Mouse (Mus musculus) myocyte (in vitro differentiated cells): ENCODE measurements around the gene Lmbr1. TPM values are rescaled to one million over a fixed set of nuclear protein-coding genes. Genes with fewer than 3 reads are reported as not detected.
"Not testable (repeated sequence)": the region's sequence is repeated elsewhere in the genome, so short reads cannot be mapped to it uniquely, and the experiment has no call there.

ENCODE experiments used
- H3K27me3 ChIP-seq: one replicate; pipeline ENCODE4 v1.6.1; 2011; ENCODE audit not compliant: control insufficient read depth, insufficient read depth, insufficient read length
- H3K36me3 ChIP-seq: one replicate; pipeline ENCODE4 v1.6.1; 2011; ENCODE audit not compliant: control insufficient read depth, insufficient read depth
- H3K4me2 ChIP-seq: one replicate; pipeline ENCODE4 v1.6.1; 2011; ENCODE audit warnings: low read depth, control low read depth
- H3K4me3 ChIP-seq: one replicate; pipeline ENCODE4 v1.5.1; 2011; ENCODE audit warnings: mild to moderate bottlenecking, control low read depth, moderate library complexity
- H3K79me2 ChIP-seq: one replicate; pipeline ENCODE4 v1.6.1; 2011; ENCODE audit not compliant: control insufficient read depth, insufficient read depth
- H3ac ChIP-seq: one replicate; pipeline ENCODE4 v1.6.1; 2011; ENCODE audit not compliant: control insufficient read depth, insufficient read length
- CEBPB ChIP-seq: IDR thresholded peaks from 2 replicates; pipeline ENCODE4 v1.6.1; 2011; ENCODE audit warnings: mild to moderate bottlenecking, moderate library complexity; ENCODE audit not compliant: poor library complexity, insufficient read depth, severe bottlenecking
- E2F4 ChIP-seq: IDR thresholded peaks from one replicate; pipeline ENCODE4 v1.6.1; 2011; ENCODE audit warnings: mild to moderate bottlenecking, control low read depth, moderate library complexity; ENCODE audit not compliant: insufficient read depth
- MAX ChIP-seq: IDR thresholded peaks from one replicate; pipeline ENCODE4 v1.6.1; 2011; ENCODE audit warnings: low read depth, mild to moderate bottlenecking, control low read depth
- MYOD1 ChIP-seq, 3 experiments: IDR thresholded peaks; one replicate each; pipeline ENCODE4 v1.6.1; 2011; ENCODE audit warnings: control low read depth in 2 of 3, low read depth in 2 of 3, mild to moderate bottlenecking in 2 of 3, moderate library complexity in 1 of 3; ENCODE audit not compliant: insufficient read length in 2 of 3, control insufficient read depth in 1 of 3
- MYOG ChIP-seq, 3 experiments: IDR thresholded peaks; one replicate each; pipeline ENCODE4 v1.6.1; 2011; ENCODE audit warnings: control low read depth in 2 of 3, low read depth in 2 of 3, mild to moderate bottlenecking in 2 of 3; ENCODE audit not compliant: insufficient read length in 2 of 3, control insufficient read depth in 1 of 3, insufficient read depth in 1 of 3
- POLR2A ChIP-seq: IDR thresholded peaks from one replicate; pipeline ENCODE4 v1.6.1; 2011; ENCODE audit warnings: low read depth, mild to moderate bottlenecking, control low read depth, moderate library complexity; ENCODE audit not compliant: insufficient read length
- POLR2AphosphoS2 ChIP-seq: IDR thresholded peaks from one replicate; pipeline ENCODE4 v1.6.1; 2011; ENCODE audit warnings: low read depth, control low read depth; ENCODE audit not compliant: insufficient read length
- REST ChIP-seq: IDR thresholded peaks from one replicate; pipeline ENCODE4 v1.6.1; 2011; ENCODE audit warnings: mild to moderate bottlenecking, control low read depth, moderate library complexity; ENCODE audit not compliant: insufficient read depth, insufficient read length
- SRF ChIP-seq: IDR thresholded peaks from one replicate; pipeline ENCODE4 v1.6.1; 2011; ENCODE audit warnings: low read depth; ENCODE audit not compliant: control insufficient read depth, insufficient read length
- TCF12 ChIP-seq: IDR thresholded peaks from one replicate; pipeline ENCODE4 v1.6.1; 2011; ENCODE audit warnings: mild to moderate bottlenecking, control low read depth; ENCODE audit not compliant: poor library complexity, insufficient read depth, severe bottlenecking
- TCF3 ChIP-seq: IDR thresholded peaks from one replicate; pipeline ENCODE4 v1.6.1; 2011; ENCODE audit warnings: low read depth, control low read depth; ENCODE audit not compliant: insufficient read length
- USF1 ChIP-seq: IDR thresholded peaks from one replicate; pipeline ENCODE4 v1.6.1; 2011; ENCODE audit warnings: low read depth, mild to moderate bottlenecking, control low read depth, moderate library complexity
- polyA plus RNA-seq: library from polyadenylated mRNA; unstranded; fragments of >200 nt; fragmentation: generic; extraction: Trizol; gene quantifications from one replicate; pipeline ENCODE4 v1.2.1, GENCODE M21; 2012; ENCODE audit warnings: missing spikeins

Lmbr1 gene
- 2.9 TPM for polyA plus RNA-seq

GRCm38 (mm10) chr5:29378298-29379036, at the start of gene Lmbr1:
Lmbr1 (minus strand) TSS chr5:29378390.
- H3K79me2 ChIP-seq = no peaks in the 10 kb centered on the region
- H3K27me3 ChIP-seq = no peaks in the 10 kb centered on the region
- H3K4me3 ChIP-seq = peak within 1 kb of the TSS; percentile 52
- H3ac ChIP-seq = peak within 1 kb of the TSS; percentile 7
- no peaks in the 10 kb centered on the region for H3K36me3 ChIP-seq
- TF ChIP-seq POLR2AphosphoS2 (peak; percentile 51), CEBPB (no peak), POLR2A (peak; percentile 56), MYOD1 (IDR thresholded peaks at IDR 0.05; ENCODE audit: control insufficient read depth in 1 of 3, insufficient read length in 2 of 3, low read depth in 2 of 3) (peak in 1 of 3 experiments; percentile 14), TCF3 (no peak), MAX (no peak), SRF (no peak), TCF12 (no peak), REST (no peak), MYOG (IDR thresholded peaks at IDR 0.05; ENCODE audit: control insufficient read depth in 1 of 3, insufficient read depth in 1 of 3, insufficient read length in 2 of 3, low read depth in 2 of 3) (peak in 1 of 3 experiments; percentile 7), E2F4 (no peak), USF1 (no peak)
- H3K4me2 ChIP-seq = peak within 1 kb of the TSS; percentile 76

- H3K36me3 ChIP-seq, H3ac ChIP-seq, H3K4me2 ChIP-seq, H3K4me3 ChIP-seq, H3K79me2 ChIP-seq, H3K27me3 ChIP-seq: not testable (repeated sequence)
These were observed 45.1 kb upstream of the Lmbr1 start for GRCm38 (mm10) chr5:29423330-29423729.

DNA sequence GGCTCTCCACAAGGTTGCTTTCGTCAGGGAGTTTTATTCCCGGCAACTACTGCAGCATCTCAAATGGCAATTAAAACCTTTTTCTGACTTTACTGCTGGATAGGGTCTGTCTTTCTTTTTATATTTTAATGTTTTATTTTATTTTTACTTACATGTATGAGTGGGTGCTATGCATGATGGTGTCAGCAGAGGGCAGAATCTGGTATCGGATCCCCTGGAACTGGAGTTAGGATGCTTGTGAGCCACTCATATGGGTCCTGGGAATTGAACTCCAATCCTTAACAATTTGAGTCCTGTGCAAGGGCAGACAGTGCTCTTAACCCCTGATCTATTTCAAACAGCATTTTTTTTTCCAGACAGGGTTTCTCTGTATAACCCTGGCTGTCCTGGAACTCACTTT, 34.9 kb upstream of the Lmbr1 start:
- Histone ChIP-seq H3K79me2 (no peaks in the 10 kb centered on the region), H3K36me3 (no peaks in the 10 kb centered on the region), H3K27me3 (no peaks in the 10 kb centered on the region), H3K4me2 (no peak overlapping the region), H3K4me3 (no peak overlapping the region), H3ac (no peak overlapping the region)
- TF ChIP-seq POLR2AphosphoS2 (no peak), CEBPB (no peak), POLR2A (no peak), SRF (no peak), E2F4 (no peak), MYOG (IDR thresholded peaks at IDR 0.05; ENCODE audit: control insufficient read depth in 1 of 3, insufficient read depth in 1 of 3, insufficient read length in 2 of 3, low read depth in 2 of 3) (no peak), MYOD1 (IDR thresholded peaks at IDR 0.05; ENCODE audit: control insufficient read depth in 1 of 3, insufficient read length in 2 of 3, low read depth in 2 of 3) (no peak), USF1 (no peak), TCF12 (no peak), MAX (no peak), TCF3 (no peak), REST (no peak)

DNA sequence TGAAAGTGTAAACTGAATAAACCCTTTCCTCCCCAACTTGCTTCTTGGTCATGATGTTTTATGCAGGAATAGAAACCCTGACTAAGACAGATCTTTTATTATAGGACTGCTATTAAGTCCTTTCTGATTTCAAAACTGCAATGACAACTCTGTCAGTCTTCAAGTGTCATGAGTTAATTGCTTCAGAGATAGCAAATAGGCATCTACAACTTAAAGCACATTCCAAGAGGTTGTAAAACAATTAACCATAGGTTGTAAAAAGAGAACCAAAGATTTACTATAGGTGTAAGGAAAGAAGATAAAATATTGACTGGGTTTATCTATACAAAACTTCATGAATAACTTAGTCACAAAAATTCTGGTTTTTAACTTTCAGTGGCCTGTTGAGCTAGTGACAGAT, 32.7 kb upstream of the Lmbr1 start:
- Histone ChIP-seq H3ac (no peak overlapping the region), H3K4me3 (no peak overlapping the region), H3K36me3 (no peaks in the 10 kb centered on the region), H3K79me2 (no peaks in the 10 kb centered on the region), H3K4me2 (no peak overlapping the region), H3K27me3 (no peaks in the 10 kb centered on the region)
- TF ChIP-seq SRF (no peak), REST (no peak), TCF12 (no peak), MYOG (IDR thresholded peaks at IDR 0.05; ENCODE audit: control insufficient read depth in 1 of 3, insufficient read depth in 1 of 3, insufficient read length in 2 of 3, low read depth in 2 of 3) (no peak), TCF3 (no peak), CEBPB (no peak), USF1 (no peak), MYOD1 (IDR thresholded peaks at IDR 0.05; ENCODE audit: control insufficient read depth in 1 of 3, insufficient read length in 2 of 3, low read depth in 2 of 3) (no peak), MAX (no peak), E2F4 (no peak), POLR2A (no peak), POLR2AphosphoS2 (no peak)

DNA sequence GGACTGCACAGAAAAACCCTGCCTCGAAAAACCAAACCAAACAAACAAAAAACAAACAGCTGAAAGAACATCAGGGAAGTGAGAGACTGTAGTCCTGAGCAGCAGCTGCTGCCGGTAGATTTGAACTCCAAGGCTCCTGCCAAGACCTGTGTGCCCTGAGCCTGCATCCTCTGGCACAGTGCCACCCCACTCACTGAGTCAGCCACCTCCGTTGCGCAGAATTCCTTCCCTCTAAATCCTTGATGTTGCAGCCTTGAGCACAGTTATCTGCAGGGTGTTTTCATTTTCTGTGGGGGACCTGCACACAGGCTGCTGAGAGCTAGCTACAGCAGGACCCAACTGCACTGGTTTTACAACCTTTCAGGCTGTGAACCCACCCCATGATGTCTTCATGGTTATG, 20.2 kb upstream of the Lmbr1 start:
- TF ChIP-seq MAX (no peak), USF1 (no peak), TCF3 (no peak), E2F4 (no peak), TCF12 (no peak), POLR2AphosphoS2 (no peak), POLR2A (no peak), MYOD1 (IDR thresholded peaks at IDR 0.05; ENCODE audit: control insufficient read depth in 1 of 3, insufficient read length in 2 of 3, low read depth in 2 of 3) (no peak), SRF (no peak), CEBPB (no peak)
- H3K36me3 ChIP-seq = no peaks in the 10 kb centered on the region
- peaks cover 13% of the 10 kb centered on the region for H3K27me3 ChIP-seq
- no peak overlapping the region for H3K4me2 ChIP-seq
- H3K79me2 ChIP-seq = no peaks in the 10 kb centered on the region
- H3ac ChIP-seq = no peak overlapping the region
- no peak overlapping the region for H3K4me3 ChIP-seq
